Mouse (Mus musculus) heart, postnatal 0 days (tissue): Measurements from ENCODE around the gene Lage3. TPM values are rescaled to one million over a fixed set of nuclear protein-coding genes. Genes with fewer than 3 reads are reported as not detected.

Experiments
- ATAC-seq: fragments of 200-750 bp; cut with Nextera tagmentation; 2 replicates; pipeline ENCODE4 v1.8.0; 2017; ENCODE audit warnings: low read depth, moderate number of reproducible peaks, moderate library complexity; ENCODE audit not compliant: insufficient read depth
- DNase-seq: peaks from one replicate; pipeline ENCODE4 v3.0.0-alpha.2; 2016; ENCODE audit warnings: low spot score
- H3K27ac ChIP-seq: fragments of 300-500 bp; sonication (generic); 2 replicates; pipeline ENCODE4 v1.5.1; 2014; ENCODE audit warnings: low read depth, mild to moderate bottlenecking
- H3K27me3 ChIP-seq: fragments of 300-500 bp; sonication (generic); 2 replicates; pipeline ENCODE4 v1.6.1; 2014; ENCODE audit warnings: low read length, mixed read lengths; ENCODE audit not compliant: control insufficient read depth, insufficient read depth
- H3K36me3 ChIP-seq: fragments of 300-500 bp; sonication (generic); replicated peaks from 2 replicates; pipeline ENCODE4 v1.6.1; 2014; ENCODE audit warnings: low read length, mixed read lengths; ENCODE audit not compliant: control insufficient read depth, insufficient read depth
- H3K4me1 ChIP-seq: fragments of 300-500 bp; sonication (generic); 2 replicates; pipeline ENCODE4 v1.6.1; 2014; ENCODE audit warnings: antibody characterized with exemption; ENCODE audit not compliant: control insufficient read depth, insufficient read depth
- H3K4me2 ChIP-seq: fragments of 300-500 bp; sonication (generic); 2 replicates; pipeline ENCODE4 v1.6.1; 2014; ENCODE audit warnings: low read depth, mild to moderate bottlenecking, low read length, moderate library complexity
- H3K4me3 ChIP-seq: fragments of 300-500 bp; sonication (generic); 2 replicates; pipeline ENCODE4 v1.5.1; 2014; ENCODE audit warnings: low read depth, low read length
- H3K9ac ChIP-seq: fragments of 300-500 bp; sonication (generic); replicated peaks from 2 replicates; pipeline ENCODE4 v1.6.1; 2014; ENCODE audit warnings: low read depth, low read length, mixed read lengths
- H3K9me3 ChIP-seq: fragments of 300-500 bp; sonication (generic); replicated peaks from 2 replicates; pipeline ENCODE4 v1.6.1; 2016; ENCODE audit warnings: low read length; ENCODE audit not compliant: control insufficient read depth
- CTCF ChIP-seq: IDR thresholded peaks from 2 replicates; pipeline ENCODE4 v1.5.1; 2016; ENCODE audit warnings: antibody characterized with exemption, control low read depth, low read depth
- EP300 ChIP-seq: IDR thresholded peaks from 2 replicates; pipeline ENCODE4 v1.6.1; 2016; ENCODE audit warnings: antibody characterized with exemption, low read depth
- WGBS: fragments of 180-500 bp; shearing (Covaris S2); extraction: QIAGEN DNeasy Blood & Tissue Kit; methylation state at CpG from one replicate; pipeline ENCODE4 v1.1.7; 2014; 5-methylcytosine and 5-hydroxymethylcytosine counted together
- microRNA-seq: library from miRNA; unstranded; fragments of <30 nt; microRNA quantifications from one replicate; pipeline ENCODE4, GENCODE M21; 2016
- polyA plus RNA-seq: library from polyadenylated mRNA; unstranded; fragments of >200 nt; fragmentation: Nextera tagmentation; extraction: Ambion mirVana; gene quantifications from 2 replicates; pipeline ENCODE4 v1.2.1, GENCODE M21; 2015
- total RNA-seq: library from RNA; depleted of rRNA; stranded (reverse); fragments of >200 nt; gene quantifications from 2 replicates; pipeline ENCODE4 v1.2.3, GENCODE M21; 2014; ENCODE audit warnings: low replicate concordance; rRNA removed

The Lage3 gene
- total and polyA plus RNA-seq, 2 experiments from 2014 or later, result 76.7 to 83.9 TPM

DNA sequence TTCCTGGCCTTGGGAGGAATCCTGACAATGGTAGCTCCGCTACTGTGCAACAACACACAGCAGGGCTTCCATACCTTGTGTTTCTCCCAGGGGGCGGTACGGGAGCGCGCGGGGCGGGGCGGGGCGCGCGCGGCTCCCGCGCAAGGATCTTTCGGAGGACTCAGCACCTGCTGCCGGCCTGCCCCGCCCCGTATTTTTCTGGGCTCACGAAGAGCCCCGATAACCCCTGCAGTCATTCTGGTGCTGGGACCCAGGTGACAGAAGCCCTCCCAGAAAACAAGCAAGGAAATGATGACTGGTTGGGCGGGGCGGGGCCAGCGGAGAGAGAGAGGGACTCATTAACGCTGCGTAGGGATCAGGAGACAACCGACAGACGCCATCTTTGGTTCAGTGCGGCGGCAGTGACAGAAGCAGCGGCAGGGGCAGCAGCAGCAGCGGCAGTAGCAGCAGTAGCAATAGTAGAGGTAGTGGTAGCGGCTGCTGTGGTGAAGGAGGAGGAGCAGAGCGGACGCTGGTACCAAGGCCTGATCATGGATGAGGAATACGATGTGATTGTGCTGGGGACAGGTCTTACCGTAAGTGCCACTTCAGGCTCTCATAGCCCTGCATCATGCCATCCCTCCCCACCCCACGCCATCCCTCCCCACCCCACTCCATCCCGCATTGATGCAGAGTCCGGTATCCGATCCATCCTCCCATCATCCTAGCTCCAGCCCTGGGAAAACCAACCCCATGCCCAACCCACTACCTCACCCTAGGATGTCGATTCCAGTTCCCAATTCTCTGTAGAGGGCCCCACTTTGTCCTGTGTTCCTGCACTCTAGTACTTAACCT lies 48.3 kb downstream of the Lage3 start, which contains the start of gene Gdi1:
TSS of gene Gdi1 (plus strand) at position 132 of the 834 bp plus-strand sequence.
- TF ChIP-seq EP300, result no peak
- TF ChIP-seq CTCF, result peak; percentile 34
- DNase-seq, result peak; percentile 61
- H3K9ac ChIP-seq, result peak within 1 kb of the TSS; percentile 74
- no peaks in the 10 kb centered on the region for H3K27me3 ChIP-seq
- H3K9me3 ChIP-seq, result no peaks in the 10 kb centered on the region
- peaks cover 54% of the 10 kb centered on the region for H3K36me3 ChIP-seq
- ATAC-seq, result peak; percentile 88
- peak within 1 kb of the TSS; percentile 96 for H3K27ac ChIP-seq
- peak within 1 kb of the TSS; percentile 66 for H3K4me3 ChIP-seq
- no peaks in the 10 kb centered on the region for H3K4me1 ChIP-seq
- WGBS, result 14% methylated on average over 41 of the region's 41 CpGs
- peak within 1 kb of the TSS; percentile 73 for H3K4me2 ChIP-seq

Small RNA genes within 50 kb of the gene (microRNA-seq; reads per million reads assigned to microRNA genes)
- 0.71 reads per million for gene Mir7092

Other genes starting within 250 kb of the Lage3 start
- gene Opn1mw, start 226.2 kb downstream of the Lage3 start, total RNA-seq, result not detected in 2 replicates
- gene Opn1mw, start 226.2 kb downstream of the Lage3 start, polyA plus RNA-seq, result not detected in 2 replicates
- gene Mecp2, start 218.3 kb downstream of the Lage3 start, total RNA-seq, result 15.6 and 43.8 TPM in 2 replicates
- 10.8 and 12.1 TPM in 2 replicates for gene Mecp2, start 218.3 kb downstream of the Lage3 start, polyA plus RNA-seq
- gene Tex28, start 185.8 kb downstream of the Lage3 start, total RNA-seq, result not detected in 2 replicates
- gene Tex28, start 185.8 kb downstream of the Lage3 start, polyA plus RNA-seq, result not detected in 2 replicates
- not detected in 2 replicates for gene Tktl1, start 176.4 kb downstream of the Lage3 start, total RNA-seq
- gene Tktl1, start 176.4 kb downstream of the Lage3 start, polyA plus RNA-seq, result not detected in 2 replicates
- gene Flna, start 103.8 kb downstream of the Lage3 start, total RNA-seq, result 374 and 672 TPM in 2 replicates
- 58.0 and 67.4 TPM in 2 replicates for gene Flna, start 103.8 kb downstream of the Lage3 start, polyA plus RNA-seq
- gene Emd, start 98.9 kb downstream of the Lage3 start, total RNA-seq, result 34.4 and 73.4 TPM in 2 replicates
- gene Emd, start 98.9 kb downstream of the Lage3 start, polyA plus RNA-seq, result 13.1 and 13.2 TPM in 2 replicates
- 2,015 and 2,184 TPM in 2 replicates for gene Rpl10, start 82.8 kb downstream of the Lage3 start, total RNA-seq
- gene Rpl10, start 82.8 kb downstream of the Lage3 start, polyA plus RNA-seq, result 410 and 447 TPM in 2 replicates
- 69.3 and 71.1 TPM in 2 replicates for gene Taz, start 71.7 kb downstream of the Lage3 start, total RNA-seq
- 60.9 and 69.7 TPM in 2 replicates for gene Taz, start 71.7 kb downstream of the Lage3 start, polyA plus RNA-seq
- gene Dnase1l1, start 71.3 kb downstream of the Lage3 start, total RNA-seq, result 11.7 and 26.5 TPM in 2 replicates
- gene Dnase1l1, start 71.3 kb downstream of the Lage3 start, polyA plus RNA-seq, result 14.5 and 15.8 TPM in 2 replicates
- gene Atp6ap1, start 56.5 kb downstream of the Lage3 start, total RNA-seq, result 114 and 125 TPM in 2 replicates
- gene Atp6ap1, start 56.5 kb downstream of the Lage3 start, polyA plus RNA-seq, result 92.3 and 92.8 TPM in 2 replicates
- gene Gdi1, start 48.6 kb downstream of the Lage3 start, total RNA-seq, result 62.1 and 81.6 TPM in 2 replicates
- gene Gdi1, start 48.6 kb downstream of the Lage3 start, polyA plus RNA-seq, result 72.1 and 75.5 TPM in 2 replicates
- 2.4 and 9.8 TPM in 2 replicates for gene Fam50a, start 40.6 kb downstream of the Lage3 start, total RNA-seq
- 40.3 and 41.3 TPM in 2 replicates for gene Fam50a, start 40.6 kb downstream of the Lage3 start, polyA plus RNA-seq
- gene Plxna3, start 24.6 kb downstream of the Lage3 start, total RNA-seq, result 12.9 and 15.9 TPM in 2 replicates
- gene Plxna3, start 24.6 kb downstream of the Lage3 start, polyA plus RNA-seq, result 0.59 TPM in 2 replicates
- gene Ubl4a, start 19.6 kb upstream of the Lage3 start, total RNA-seq, result 44.2 and 58.2 TPM in 2 replicates
- 49.8 and 50.8 TPM in 2 replicates for gene Ubl4a, start 19.6 kb upstream of the Lage3 start, polyA plus RNA-seq
- 9.1 and 17.2 TPM in 2 replicates for gene Slc10a3, start 19.7 kb upstream of the Lage3 start, total RNA-seq
- gene Slc10a3, start 19.7 kb upstream of the Lage3 start, polyA plus RNA-seq, result 9.4 and 10.3 TPM in 2 replicates
- 32.7 and 41.1 TPM in 2 replicates for gene Fam3a, start 39.7 kb upstream of the Lage3 start, total RNA-seq
- 26.8 and 26.9 TPM in 2 replicates for gene Fam3a, start 39.7 kb upstream of the Lage3 start, polyA plus RNA-seq
- 27.0 and 34.7 TPM in 2 replicates for gene Ikbkg, start 39.7 kb upstream of the Lage3 start, total RNA-seq
- 17.4 and 18.1 TPM in 2 replicates for gene Ikbkg, start 39.7 kb upstream of the Lage3 start, polyA plus RNA-seq
- 11.0 and 13.8 TPM in 2 replicates for gene G6pdx, start 75.6 kb upstream of the Lage3 start, total RNA-seq
- gene G6pdx, start 75.6 kb upstream of the Lage3 start, polyA plus RNA-seq, result 8.0 and 8.5 TPM in 2 replicates
- gene Gm6880, start 127.8 kb upstream of the Lage3 start, total RNA-seq, result not detected in 2 replicates
- not detected in 2 replicates for gene Gm6880, start 127.8 kb upstream of the Lage3 start, polyA plus RNA-seq
- gene Olfr1326-ps1, start 221.3 kb upstream of the Lage3 start, total RNA-seq, result not detected in 2 replicates
- gene Olfr1326-ps1, start 221.3 kb upstream of the Lage3 start, polyA plus RNA-seq, result not detected in 2 replicates
- not detected in 2 replicates for gene Olfr1325, start 239.1 kb upstream of the Lage3 start, total RNA-seq
- not detected in 2 replicates for gene Olfr1325, start 239.1 kb upstream of the Lage3 start, polyA plus RNA-seq